Mouse (Mus musculus) layer of hippocampus, adult 18-20 months (tissue): ENCODE results near the gene Rras. TPM values are rescaled to one million over a fixed set of nuclear protein-coding genes. Genes with fewer than 3 reads are reported as not detected.

Source experiments
- DNase-seq, 2 experiments: peaks; one replicate each; pipeline ENCODE4 v3.0.0; 2022; ENCODE audit warnings: low spot score in 2 of 2
- total RNA-seq, 2 experiments: library from RNA; stranded (reverse); gene quantifications; 2 replicates each; pipeline ENCODE4 v1.2.3; 2021

Gene Rras
- total RNA-seq, 2 experiments from 2014 or later = 11.6 to 12.9 TPM

- no peak for DNase-seq
Measured at GRCm38 (mm10) chr7:45025601-45026220, 8.0 kb downstream of the Rras start.

- DNase-seq = no peak
Measured at GRCm38 (mm10) chr7:45026256-45026655, 8.5 kb downstream of the Rras start.

- DNase-seq = no peak
Measured at GRCm38 (mm10) chr7:45027761-45028160, 10.0 kb downstream of the Rras start.

- DNase-seq = no peak
Measured at GRCm38 (mm10) chr7:45028351-45028750, 10.6 kb downstream of the Rras start.

DNA sequence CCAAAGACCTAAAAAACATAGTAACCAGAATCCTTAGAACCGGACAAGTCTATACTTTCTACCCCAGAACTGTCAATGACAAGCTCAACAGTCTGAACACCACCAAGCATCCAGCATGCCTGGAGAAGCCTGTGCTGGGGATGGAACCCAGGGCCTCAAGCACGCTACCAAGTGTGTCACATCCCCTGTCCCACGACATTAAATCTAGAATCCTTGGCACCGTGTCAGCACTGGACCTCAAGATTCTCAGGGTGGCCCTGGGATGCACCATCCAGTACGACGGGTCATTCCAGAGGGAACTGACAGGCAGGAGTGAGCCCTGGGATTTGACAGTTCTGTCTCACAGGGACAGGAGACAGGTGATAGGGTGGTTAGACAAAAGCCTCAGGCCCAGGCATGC is 12.2 kb downstream of the Rras start:
- no peak for DNase-seq

GRCm38 (mm10) chr7:45030857-45031256 is 13.1 kb downstream of the Rras start:
- DNase-seq = no peak

DNA sequence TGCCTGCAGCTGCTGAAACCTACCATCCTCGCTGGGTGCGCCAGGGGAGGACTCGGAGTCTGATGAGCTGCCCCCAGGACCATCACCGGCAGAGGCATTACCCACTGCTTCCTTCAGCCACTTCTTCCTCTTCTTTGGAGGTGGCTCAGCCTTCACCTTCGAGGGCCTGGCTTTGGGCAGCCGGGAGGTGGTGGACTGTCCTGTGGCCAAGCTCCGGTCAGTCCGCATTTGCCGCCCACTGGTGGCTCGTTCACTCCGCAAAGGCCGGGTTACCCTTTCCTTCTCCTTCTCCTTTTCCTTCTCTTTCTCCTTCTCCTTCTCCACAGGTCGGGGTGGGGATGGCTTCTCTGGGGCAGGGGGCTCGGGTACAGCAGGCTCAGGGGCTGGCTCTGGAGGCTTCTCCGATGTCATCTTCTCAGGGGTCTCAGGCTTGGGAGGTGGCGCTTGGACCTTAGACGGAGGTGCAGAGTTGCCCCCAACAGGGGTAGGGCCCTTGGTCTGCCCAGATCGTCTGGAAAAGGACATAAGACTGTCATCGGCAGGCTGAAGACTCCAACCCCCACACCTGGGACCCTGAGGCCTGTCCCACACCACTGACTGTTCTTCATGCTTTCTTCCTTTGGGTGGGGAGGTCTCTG is 16.1 kb downstream of the Rras start:
- DNase-seq = no peak

DNA sequence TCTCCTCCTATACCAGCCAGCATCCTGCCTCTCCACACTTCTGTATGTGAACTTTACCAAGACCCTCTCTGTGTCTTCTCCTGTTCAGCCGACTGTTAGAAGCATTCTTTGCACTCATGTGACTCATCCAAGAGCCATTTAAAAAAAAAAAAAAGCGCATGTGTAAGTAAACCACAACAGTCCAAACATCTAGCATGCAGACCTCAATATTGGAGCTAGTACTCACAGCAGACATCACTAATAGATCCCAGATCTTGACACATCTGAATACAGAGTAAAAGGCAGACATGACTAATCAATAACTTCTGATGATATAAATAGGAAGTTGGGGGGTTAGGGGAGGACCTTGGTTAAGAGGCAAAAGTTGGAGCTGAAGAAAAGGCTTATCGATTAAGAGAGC is 17.9 kb downstream of the Rras start:
- DNase-seq = no peak

DNA sequence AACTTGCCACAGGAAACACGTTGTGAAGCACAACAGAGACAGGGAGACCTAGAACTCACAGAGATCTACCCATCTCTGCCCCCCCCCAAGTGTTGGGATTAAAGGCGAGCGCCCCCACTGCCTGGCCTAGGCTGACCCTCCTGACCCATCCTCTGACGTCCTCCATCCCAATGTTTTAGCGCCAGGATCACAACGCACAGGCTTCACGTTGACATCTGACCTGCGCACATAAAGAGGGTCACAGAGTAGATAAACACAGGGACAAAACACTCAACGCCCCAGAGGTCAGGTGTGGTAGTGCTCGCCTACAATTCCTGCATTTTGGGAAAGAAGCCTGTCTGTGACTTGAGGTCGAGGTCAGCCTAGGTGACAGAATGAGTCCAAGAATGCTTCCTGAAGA is 18.9 kb downstream of the Rras start:
- no peak for DNase-seq

DNA sequence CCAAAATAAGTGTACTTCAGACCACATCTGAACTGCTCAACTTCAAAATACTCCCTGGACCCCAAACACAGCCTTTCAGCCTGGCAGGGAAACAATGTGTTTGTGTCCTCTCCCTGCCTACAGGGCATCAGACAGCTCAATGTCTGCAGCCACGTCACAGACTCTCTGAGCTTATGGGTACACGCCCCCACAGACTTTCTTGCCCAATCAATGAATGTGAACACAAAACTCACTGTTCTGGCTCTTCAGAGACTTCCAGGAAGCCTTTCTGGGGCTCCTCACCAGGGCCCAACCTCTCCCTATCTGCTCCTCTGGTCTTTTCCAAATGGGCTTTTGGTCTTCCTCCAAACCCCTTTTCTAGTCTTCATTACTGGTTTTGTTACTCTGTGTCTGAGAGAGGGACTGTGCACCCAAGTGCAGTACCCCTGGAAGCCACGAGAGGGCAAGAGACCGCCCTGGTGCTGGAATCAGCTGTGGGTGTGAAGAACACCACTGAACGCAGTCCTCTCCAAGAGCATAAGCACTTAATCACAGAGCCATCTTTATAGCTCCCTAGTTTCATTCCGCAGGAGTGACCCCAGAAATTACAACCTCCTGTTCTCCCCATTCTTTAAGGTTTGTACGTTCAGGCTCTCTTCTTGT is 20.1 kb downstream of the Rras start:
- peak in 1 of 2 experiments; percentile 53 for DNase-seq

DNA sequence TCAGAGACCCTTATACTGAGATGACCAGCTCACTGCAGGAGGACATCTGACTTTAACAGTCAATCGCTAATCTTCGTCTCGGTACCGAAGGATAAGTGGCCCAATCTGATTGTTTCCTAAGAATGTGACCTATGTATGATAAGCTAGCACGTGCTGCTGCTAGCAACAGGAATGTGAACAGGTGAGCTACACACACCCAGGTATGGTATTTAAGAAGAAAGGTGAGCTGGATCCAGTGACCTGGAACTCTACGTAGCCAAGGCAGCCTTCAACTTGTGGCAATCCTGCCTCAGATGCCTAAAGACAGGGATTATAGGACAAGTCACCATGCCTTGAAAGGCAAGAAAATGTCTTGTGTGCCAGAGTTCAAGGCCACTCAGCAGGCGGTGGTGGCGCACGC is 20.6 kb downstream of the Rras start:
- no peak for DNase-seq

DNA sequence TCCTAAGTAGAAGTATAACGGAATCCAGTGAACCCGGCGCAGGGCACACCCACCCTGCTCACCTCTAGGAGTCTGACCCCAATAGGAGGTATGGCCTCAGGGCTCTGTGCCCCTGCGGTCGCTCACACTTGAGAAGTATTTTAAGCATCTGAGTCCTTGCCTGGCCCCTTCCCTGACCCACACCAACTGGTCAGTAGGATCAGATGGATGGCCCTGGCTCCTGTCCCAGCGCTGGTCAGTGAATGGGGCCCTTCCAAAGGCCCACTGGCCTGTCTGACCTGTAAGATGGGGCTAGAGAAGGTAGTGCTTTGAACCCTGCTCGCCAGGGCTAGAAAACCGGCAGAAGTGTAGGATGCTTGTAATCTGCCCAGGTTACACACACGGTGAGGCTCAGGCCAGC is 23.1 kb downstream of the Rras start:
- DNase-seq = no peak

DNA sequence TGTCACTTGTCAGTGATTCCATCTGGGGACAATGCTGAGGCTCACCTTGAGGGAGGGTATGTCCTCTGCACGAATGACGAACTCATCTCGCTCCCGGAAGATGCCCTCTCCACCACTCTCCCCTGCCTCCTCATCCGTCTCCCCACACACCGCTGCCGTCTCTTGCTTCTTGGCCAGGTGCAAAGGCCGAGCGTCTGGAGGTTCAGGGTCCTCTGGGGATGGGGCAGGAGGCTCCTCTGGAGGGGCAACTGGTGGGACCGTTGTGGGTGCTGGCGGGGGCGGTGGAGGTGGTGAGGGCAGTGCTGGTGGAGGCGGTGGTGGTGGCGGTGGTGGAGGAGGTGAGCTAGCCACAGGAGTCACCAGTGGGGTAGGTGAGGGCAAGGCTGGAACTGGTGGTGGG is 25.5 kb downstream of the Rras start:
- DNase-seq = no peak

GRCm38 (mm10) chr7:45045741-45046140 is 28.0 kb downstream of the Rras start:
- no peak for DNase-seq

GRCm38 (mm10) chr7:45046853-45047350 is 29.1 kb downstream of the Rras start:
- DNase-seq = no peak

DNA sequence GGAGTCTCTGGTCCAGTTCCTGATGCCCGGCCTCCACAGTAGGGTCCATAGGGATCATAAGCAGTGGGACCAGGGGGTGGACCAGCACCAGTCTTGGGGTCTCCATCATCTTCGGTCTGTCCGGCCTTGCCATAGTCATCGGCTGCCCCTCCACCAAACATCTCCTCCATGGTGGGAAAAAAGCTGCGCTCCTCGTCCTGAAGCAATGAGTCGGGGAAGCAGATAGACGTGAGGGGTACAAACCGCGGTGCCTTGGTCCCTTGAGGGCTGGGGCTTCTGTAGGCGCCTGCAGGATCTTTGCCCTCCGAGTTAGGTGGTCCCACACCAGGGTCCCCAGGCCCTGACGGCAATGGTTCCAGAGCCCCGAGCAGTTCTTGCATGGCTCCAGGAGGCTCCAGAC is 29.7 kb downstream of the Rras start:
- DNase-seq = no peak

- DNase-seq = no peak
Measured at GRCm38 (mm10) chr7:45048001-45048890, 30.5 kb downstream of the Rras start.

DNA sequence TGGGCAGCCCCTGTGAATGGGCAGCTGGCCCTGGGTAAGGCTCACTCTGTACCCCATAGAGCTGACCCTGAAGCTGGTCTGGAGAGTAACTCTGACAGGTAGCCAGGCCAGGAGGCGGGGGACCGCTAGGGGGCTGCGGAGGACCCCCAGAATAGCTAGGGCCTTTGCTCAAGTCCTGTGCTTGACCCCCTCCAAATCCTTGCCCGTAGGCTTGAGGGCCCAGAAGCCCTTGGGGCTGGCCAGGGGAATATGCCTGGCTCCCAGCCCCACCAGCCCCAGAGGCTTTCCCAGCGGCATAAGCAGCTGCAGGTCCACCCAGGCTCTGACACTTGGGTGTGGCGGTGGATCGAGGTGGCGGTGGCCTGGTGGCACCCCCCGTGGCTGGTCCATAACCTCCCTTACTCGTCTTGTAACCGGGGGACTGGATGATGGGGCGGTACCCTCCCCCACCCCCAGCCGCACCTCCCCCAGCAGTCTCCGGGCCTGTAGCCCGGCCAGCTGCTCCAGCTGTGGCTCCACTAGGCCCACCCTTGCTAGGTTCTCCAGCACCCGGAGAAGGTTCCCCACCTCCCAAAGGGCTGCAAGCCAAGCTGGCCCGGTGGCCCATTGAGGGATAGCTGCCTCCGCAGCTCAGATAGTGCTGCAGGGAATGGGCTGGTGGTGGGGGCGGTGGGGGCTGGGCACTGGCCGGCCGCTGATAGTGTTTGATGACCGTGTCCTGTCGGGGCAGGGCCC is 31.3 kb downstream of the Rras start:
- no peak for DNase-seq

GRCm38 (mm10) chr7:45050945-45051600 is 33.3 kb downstream of the Rras start:
- peak; percentile 57 to 85 for DNase-seq

GRCm38 (mm10) chr7:45051601-45051974 is 33.8 kb downstream of the Rras start:
- DNase-seq = no peak
